27 mouse cellular contexts compared by ENCODE assay signal in genomic region chr3:103056016-103056595, GRCm38 (mm10). TPM values are rescaled to one million over a fixed set of nuclear protein-coding genes. Genes with fewer than 3 reads are reported as not detected.
"Had no signal": no experiment of that assay in that cellular context is flagged by ENCODE, and none has a peak within 500 bp of the region (broad histone marks: within the 10 kb centered on the region; RNA-seq: fewer than 3 reads in every experiment).

No protein-coding gene starts in this region.

- H3K27ac ChIP-seq: layer of hippocampus, adult 2 months; left cerebral cortex, adult 2 months; limb, embryonic 12.5 days; liver, embryonic 13.5 days; midbrain, embryonic 10.5 days; midbrain, embryonic 13.5 days; neural tube, embryonic 13.5 days had no signal

- DNase-seq: kidney, adult 18-20 months; kidney, adult 9 months; kidney, postnatal 14 days; layer of hippocampus, postnatal 36 days; liver; liver, embryonic 13.5 days; lung, embryonic 14.5 days; lung, postnatal 10 days; lung, postnatal 36 days; retina, postnatal 1 day; thymus, adult 2 months; thymus, postnatal 14 days; thymus, postnatal 4 days had no signal

- H3K4me3 ChIP-seq: layer of hippocampus, adult 2 months; left cerebral cortex, adult 2 months; limb, embryonic 12.5 days; liver, embryonic 13.5 days; megakaryocyte, embryonic 14.5 days; midbrain, embryonic 10.5 days; midbrain, embryonic 13.5 days; myocyte; neural tube, embryonic 13.5 days had no signal

- H3K4me1 ChIP-seq: limb, embryonic 12.5 days had no signal

- H3K9ac ChIP-seq: limb, embryonic 12.5 days; liver, embryonic 13.5 days; lung, embryonic 14.5 days; midbrain, embryonic 13.5 days; neural tube, embryonic 13.5 days had no signal

- H3K9me3 ChIP-seq: limb, embryonic 12.5 days; liver, embryonic 13.5 days; megakaryocyte, embryonic 14.5 days; midbrain, embryonic 10.5 days; midbrain, embryonic 13.5 days; neural tube, embryonic 13.5 days had no signal

- H3K4me2 ChIP-seq: limb, embryonic 12.5 days; liver, embryonic 13.5 days; lung, embryonic 14.5 days; midbrain, embryonic 13.5 days; neural tube, embryonic 13.5 days had no signal

- ATAC-seq: midbrain, embryonic 13.5 days; midbrain, embryonic 16.5 days had no signal

- H3K27me3 ChIP-seq: limb, embryonic 12.5 days; liver, embryonic 13.5 days; megakaryocyte, embryonic 14.5 days; midbrain, embryonic 13.5 days; neural tube, embryonic 13.5 days had no signal

RNA-seq across cellular contexts. Expression of gene Ampd1, which starts 17.7 kb away (rescaled TPM):
- total RNA-seq: layer of hippocampus, adult 2 months; layer of hippocampus, postnatal 10 days; layer of hippocampus, postnatal 36 days; left cerebral cortex, adult 2 months; left cerebral cortex, postnatal 10 days; left cerebral cortex, postnatal 36 days; monocyte, adult 5-6 weeks had no signal
- polyA plus RNA-seq: midbrain, embryonic 10.5 days; midbrain, embryonic 13.5 days; midbrain, embryonic 16.5 days; neural tube, embryonic 13.5 days; small intestine, adult 2 months had no signal
